Mouse (Mus musculus) neural tube, embryonic 11.5 days (tissue): ENCODE data around the gene Cirbp. TPM values are rescaled to one million over a fixed set of nuclear protein-coding genes. Genes with fewer than 3 reads are reported as not detected.

Experiments used
- ATAC-seq: fragments of 200-750 bp; cut with Nextera tagmentation; 2 replicates; pipeline ENCODE4 v1.8.0; 2017; ENCODE audit warnings: moderate number of reproducible peaks, mild to moderate bottlenecking, moderate TSS enrichment, moderate library complexity; ENCODE audit not compliant: insufficient read depth, low FRiP score, low TSS enrichment
- DNase-seq: peaks from one replicate; pipeline ENCODE4 v3.0.0-alpha.2; 2015; ENCODE audit warnings: low spot score
- H3K27ac ChIP-seq: fragments of 300-500 bp; sonication (generic); 2 replicates; pipeline ENCODE4 v1.5.1; 2014; ENCODE audit warnings: low read depth, mild to moderate bottlenecking, low read length
- H3K27me3 ChIP-seq: fragments of 300-500 bp; sonication (generic); 2 replicates; pipeline ENCODE4 v1.6.1; 2014; ENCODE audit warnings: mild to moderate bottlenecking, low read length, mixed read lengths; ENCODE audit not compliant: control insufficient read depth, insufficient read depth
- H3K36me3 ChIP-seq: fragments of 300-500 bp; sonication (generic); 2 replicates; pipeline ENCODE4 v1.6.1; 2014; ENCODE audit warnings: mild to moderate bottlenecking, low read length, moderate library complexity, mixed read lengths; ENCODE audit not compliant: control insufficient read depth, insufficient read depth
- H3K4me1 ChIP-seq: fragments of 300-500 bp; sonication (generic); 2 replicates; pipeline ENCODE4 v1.6.1; 2014; ENCODE audit warnings: low read length, mixed read lengths; ENCODE audit not compliant: control insufficient read depth, insufficient read depth
- H3K4me2 ChIP-seq: fragments of 300-500 bp; sonication (generic); 2 replicates; pipeline ENCODE4 v1.6.1; 2014; ENCODE audit warnings: low read depth, mild to moderate bottlenecking, moderate library complexity
- H3K4me3 ChIP-seq: fragments of 300-500 bp; sonication (generic); 2 replicates; pipeline ENCODE4 v1.5.1; 2014; ENCODE audit warnings: low read depth, low read length
- H3K9ac ChIP-seq: fragments of 300-500 bp; sonication (generic); 2 replicates; pipeline ENCODE4 v1.6.1; 2014; ENCODE audit warnings: mild to moderate bottlenecking, low read length
- H3K9me3 ChIP-seq: fragments of 300-500 bp; sonication (generic); 2 replicates; pipeline ENCODE4 v1.6.1; 2016; ENCODE audit warnings: low read length; ENCODE audit not compliant: control insufficient read depth
- WGBS: fragments of 180-500 bp; shearing (Covaris S2); extraction: QIAGEN DNeasy Blood & Tissue Kit; methylation state at CpG from one replicate; pipeline ENCODE4 v1.1.7; 2014; 5-methylcytosine and 5-hydroxymethylcytosine counted together
- polyA plus RNA-seq: library from polyadenylated mRNA; unstranded; fragments of >200 nt; fragmentation: Nextera tagmentation; extraction: Ambion mirVana; gene quantifications from 2 replicates; pipeline ENCODE4 v1.2.1, GENCODE M21; 2014

Gene Cirbp
- polyA plus RNA-seq, 1 experiment from 2014 or later, result 85.1 TPM

GRCm38 (mm10) chr10:80140666-80141035 lies 25.1 kb upstream of the Cirbp start, which contains the start of gene Cbarp:
Gene Cbarp (minus strand): TSS chr10:80140835.
- H3K9me3 ChIP-seq, result no peaks in the 10 kb centered on the region
- no peak for ATAC-seq
- DNase-seq, result no peak
- 70% methylated on average over 10 of the region's 10 CpGs for WGBS
- peak within 1 kb of the TSS; percentile 99 for H3K4me2 ChIP-seq
- peaks cover 24% of the 10 kb centered on the region for H3K27me3 ChIP-seq
- peak within 1 kb of the TSS; percentile 32 for H3K9ac ChIP-seq
- peak within 1 kb of the TSS; percentile 74 for H3K4me3 ChIP-seq
- peaks cover 6% of the 10 kb centered on the region for H3K36me3 ChIP-seq
- peak within 1 kb of the TSS; percentile 50; the same call in 1 of the 2 replicates for H3K27ac ChIP-seq
- peaks cover 34% of the 10 kb centered on the region for H3K4me1 ChIP-seq

GRCm38 (mm10) chr10:80141243-80141642 lies 24.5 kb upstream of the Cirbp start:
- ATAC-seq (peak; percentile 49), DNase-seq (peak; percentile 95)
- peak overlapping the region; percentile 74 for H3K4me3 ChIP-seq
- peaks cover 18% of the 10 kb centered on the region for H3K27me3 ChIP-seq
- peak overlapping the region; percentile 32 for H3K9ac ChIP-seq
- H3K36me3 ChIP-seq, result peaks cover 11% of the 10 kb centered on the region
- H3K4me2 ChIP-seq, result peak overlapping the region; percentile 99
- under 1% methylated on average over 29 of the region's 29 CpGs for WGBS
- peak overlapping the region; percentile 50; the same call in 1 of the 2 replicates for H3K27ac ChIP-seq
- H3K9me3 ChIP-seq, result no peaks in the 10 kb centered on the region
- H3K4me1 ChIP-seq, result peaks cover 39% of the 10 kb centered on the region

GRCm38 (mm10) chr10:80141786-80142529 lies 23.8 kb upstream of the Cirbp start:
- ATAC-seq (peak; percentile 77), DNase-seq (peak; percentile 96)
- Histone ChIP-seq H3K4me2 (peak overlapping the region; percentile 99), H3K36me3 (peaks cover 11% of the 10 kb centered on the region), H3K4me1 (peaks cover 33% of the 10 kb centered on the region), H3K9ac (peak overlapping the region; percentile 81), H3K9me3 (no peaks in the 10 kb centered on the region), H3K27ac (peak overlapping the region; percentile 62; the same call in 1 of the 2 replicates), H3K4me3 (peak overlapping the region; percentile 74), H3K27me3 (peaks cover 11% of the 10 kb centered on the region)
- WGBS, result 1% methylated on average over 43 of the region's 43 CpGs

- Histone ChIP-seq H3K4me2 (peak overlapping the region; percentile 99), H3K27ac (0 out of 2 replicates have a peak overlapping the region, but pooled peaks have one; percentile 62), H3K9me3 (no peaks in the 10 kb centered on the region), H3K36me3 (peaks cover 11% of the 10 kb centered on the region), H3K4me1 (peaks cover 28% of the 10 kb centered on the region), H3K27me3 (peaks cover 5% of the 10 kb centered on the region), H3K9ac (peak overlapping the region; percentile 81), H3K4me3 (peak overlapping the region; percentile 74)
- no peak; the same call in 1 of the 2 replicates for ATAC-seq
- WGBS, result under 1% methylated on average over 15 of the region's 15 CpGs
- no peak for DNase-seq
These were observed 23.3 kb upstream of the Cirbp start for GRCm38 (mm10) chr10:80142530-80142925.

- Histone ChIP-seq H3K27me3 (0 out of 2 replicates have a peak, but pooled peaks cover 3% of the 10 kb centered on the region), H3K9me3 (no peaks in the 10 kb centered on the region), H3K4me3 (no peak overlapping the region), H3K4me1 (peaks cover 23% of the 10 kb centered on the region), H3K36me3 (peaks cover 11% of the 10 kb centered on the region), H3K4me2 (no peak overlapping the region), H3K9ac (no peak overlapping the region), H3K27ac (no peak overlapping the region)
- no peak for ATAC-seq
- DNase-seq, result no peak
- WGBS, result 92% methylated on average over 7 of the region's 7 CpGs
These were observed 22.1 kb upstream of the Cirbp start for GRCm38 (mm10) chr10:80143664-80144063.

- 93% methylated on average over 12 of the region's 12 CpGs for WGBS
- H3K4me2 ChIP-seq, result no peak overlapping the region
- ATAC-seq, result no peak
- H3K9ac ChIP-seq, result no peak overlapping the region
- no peaks in the 10 kb centered on the region for H3K9me3 ChIP-seq
- H3K4me3 ChIP-seq, result no peak overlapping the region
- 0 out of 2 replicates have a peak, but pooled peaks cover 3% of the 10 kb centered on the region for H3K27me3 ChIP-seq
- DNase-seq, result no peak
- peaks cover 23% of the 10 kb centered on the region for H3K4me1 ChIP-seq
- H3K27ac ChIP-seq, result no peak overlapping the region
- peaks cover 11% of the 10 kb centered on the region for H3K36me3 ChIP-seq
These were observed 21.6 kb upstream of the Cirbp start for GRCm38 (mm10) chr10:80144159-80144558.

- DNase-seq, result peak; percentile 80
- Histone ChIP-seq H3K9ac (no peak overlapping the region; the same call in 1 of the 2 replicates), H3K27me3 (no peaks in the 10 kb centered on the region), H3K4me3 (peak overlapping the region; percentile 8; the same call in 1 of the 2 replicates), H3K36me3 (peaks cover 11% of the 10 kb centered on the region), H3K4me1 (peaks cover 23% of the 10 kb centered on the region), H3K4me2 (0 out of 2 replicates have a peak overlapping the region, but pooled peaks have one; percentile 3), H3K27ac (0 out of 2 replicates have a peak overlapping the region, but pooled peaks have one; percentile 34), H3K9me3 (no peaks in the 10 kb centered on the region)
- WGBS, result 78% methylated on average over 20 of the region's 20 CpGs
- ATAC-seq, result no peak
These were observed 20.6 kb upstream of the Cirbp start for GRCm38 (mm10) chr10:80144864-80145838.

GRCm38 (mm10) chr10:80145896-80146295 lies 19.9 kb upstream of the Cirbp start:
- H3K9me3 ChIP-seq, result no peaks in the 10 kb centered on the region
- no peaks in the 10 kb centered on the region for H3K27me3 ChIP-seq
- H3K4me2 ChIP-seq, result no peak overlapping the region
- no peak overlapping the region for H3K27ac ChIP-seq
- ATAC-seq (no peak), DNase-seq (no peak)
- H3K9ac ChIP-seq, result no peak overlapping the region
- peaks cover 23% of the 10 kb centered on the region for H3K4me1 ChIP-seq
- H3K4me3 ChIP-seq, result no peak overlapping the region
- H3K36me3 ChIP-seq, result peaks cover 11% of the 10 kb centered on the region
- 89% methylated on average over 5 of the region's 6 CpGs for WGBS
